In the genomic region with DNA sequence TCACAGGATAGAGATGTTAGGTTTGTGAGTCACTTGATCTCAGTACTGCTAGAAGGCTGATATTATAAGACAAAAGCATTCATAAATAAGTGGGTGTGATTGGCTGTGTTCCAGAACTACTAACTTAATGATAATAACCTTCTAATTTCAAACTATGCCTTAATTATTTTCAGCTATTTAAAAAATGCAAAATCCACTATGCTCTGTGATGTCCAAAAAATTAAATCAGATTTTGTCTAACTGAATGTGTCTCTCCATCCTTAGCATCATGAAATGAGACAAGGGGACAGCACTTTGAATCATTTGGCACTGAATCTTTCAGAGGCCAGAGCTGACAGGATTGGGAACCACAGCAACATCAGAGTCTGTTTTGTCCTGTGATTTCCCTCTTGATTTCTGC, we compare ENCODE assay signal across 21 mouse cellular contexts.
"Had no signal": no experiment of that assay in that cellular context is flagged by ENCODE, and none has a peak within 500 bp of the region (broad histone marks: within the 10 kb centered on the region; RNA-seq: fewer than 3 reads in every experiment).

No protein-coding gene starts in this region.

- DNase-seq: gastrocnemius, postnatal 14 days; gastrocnemius, postnatal 36 days; heart, adult 18-20 months; heart, postnatal 10 days; kidney, adult 18-20 months; kidney, postnatal 14 days; kidney, postnatal 36 days; layer of hippocampus, adult 9-11 months; layer of hippocampus, postnatal 36 days; left cerebral cortex, postnatal 4 days had no signal

- ATAC-seq: inflammation-experienced regulatory T-cells, adult 6 months; intestine, embryonic 15.5 days; intestine, postnatal 0 days; liver, embryonic 12.5 days had no signal

- H3K4me2 ChIP-seq: heart, embryonic 12.5 days; hindbrain, embryonic 13.5 days; hindbrain, embryonic 15.5 days; intestine, embryonic 15.5 days; limb, embryonic 13.5 days; limb, embryonic 15.5 days; liver, embryonic 12.5 days had no signal

- H3K4me1 ChIP-seq: heart, embryonic 10.5 days; intestine, embryonic 15.5 days; limb, embryonic 13.5 days; limb, embryonic 15.5 days; liver, embryonic 12.5 days had no signal

- H3K9ac ChIP-seq: heart, embryonic 12.5 days; hindbrain, embryonic 13.5 days; hindbrain, embryonic 15.5 days; intestine, embryonic 15.5 days; limb, embryonic 13.5 days; limb, embryonic 15.5 days; liver, embryonic 12.5 days had no signal

- H3K36me3 ChIP-seq: heart, embryonic 10.5 days; heart, embryonic 12.5 days; hindbrain, embryonic 13.5 days; hindbrain, embryonic 15.5 days; intestine, embryonic 15.5 days; limb, embryonic 13.5 days; limb, embryonic 15.5 days; liver, embryonic 12.5 days had no signal

- H3K27me3 ChIP-seq: heart, embryonic 12.5 days; hindbrain, embryonic 15.5 days; intestine, embryonic 15.5 days; limb, embryonic 13.5 days; limb, embryonic 15.5 days; liver, embryonic 12.5 days had no signal

- H3K4me3 ChIP-seq: heart, embryonic 10.5 days; heart, embryonic 12.5 days; hindbrain, embryonic 13.5 days; hindbrain, embryonic 15.5 days; intestine, embryonic 15.5 days; limb, embryonic 13.5 days; limb, embryonic 15.5 days; liver, embryonic 12.5 days had no signal

- H3K27ac ChIP-seq: heart, embryonic 10.5 days; hindbrain, embryonic 13.5 days; hindbrain, embryonic 15.5 days; intestine, embryonic 15.5 days; kidney, postnatal 0 days; limb, embryonic 13.5 days; limb, embryonic 15.5 days; liver, embryonic 12.5 days had no signal

- H3K9me3 ChIP-seq: heart, embryonic 10.5 days; heart, embryonic 12.5 days; hindbrain, embryonic 13.5 days; hindbrain, embryonic 15.5 days; intestine, embryonic 15.5 days; limb, embryonic 13.5 days; limb, embryonic 15.5 days; liver, embryonic 12.5 days had no signal
